8 mouse cellular contexts compared by ENCODE assay signal in genomic region chr6:89344613-89345485, GRCm38 (mm10). TPM values are rescaled to one million over a fixed set of nuclear protein-coding genes. Genes with fewer than 3 reads are reported as not detected.
DNase-seq lines count a peak whose midpoint lies in the region; ATAC-seq lines count a peak whose summit lies in the region.

No protein-coding gene starts in this region.

- DNase-seq in layer of hippocampus, adult 11-12 months (ENCODE audit: low spot score), result peak; percentile 39
- no peak for DNase-seq in layer of hippocampus, postnatal 14 days (ENCODE audit: low spot score in 2 of 2)
- DNase-seq in embryo, embryonic 11 days, result peak; percentile 89
- DNase-seq in heart, adult 18-20 months, result peak; percentile 91 to 93

- H3K27me3 ChIP-seq in intestine, embryonic 15.5 days (replicated peaks), result no peaks in the 10 kb centered on the region
- no peaks in the 10 kb centered on the region for H3K27me3 ChIP-seq in liver, embryonic 16.5 days (ENCODE audit: control insufficient read depth, insufficient read depth, low read depth, low read length)
- no peaks in the 10 kb centered on the region for H3K27me3 ChIP-seq in neural tube, embryonic 15.5 days (replicated peaks)

- H3K4me3 ChIP-seq in intestine, embryonic 15.5 days (replicated peaks), result no peak overlapping the region
- H3K4me3 ChIP-seq in liver, embryonic 16.5 days (ENCODE audit: low read depth, low read length), result no peak overlapping the region
- no peak overlapping the region for H3K4me3 ChIP-seq in neural tube, embryonic 15.5 days (replicated peaks)

- peaks cover 18% of the 10 kb centered on the region for H3K4me1 ChIP-seq in intestine, embryonic 15.5 days (replicated peaks)
- no peaks in the 10 kb centered on the region; the same call in 1 of the 2 replicates for H3K4me1 ChIP-seq in liver, embryonic 16.5 days (ENCODE audit: control insufficient read depth, low read depth, low read length)
- H3K4me1 ChIP-seq in neural tube, embryonic 15.5 days, result peaks cover 39% of the 10 kb centered on the region

- H3K9ac ChIP-seq in intestine, embryonic 15.5 days, result peak overlapping the region; percentile 18; the same call in 1 of the 2 replicates
- no peak overlapping the region for H3K9ac ChIP-seq in liver, embryonic 16.5 days (ENCODE audit: low read depth, low read length)
- H3K9ac ChIP-seq in neural tube, embryonic 15.5 days (replicated peaks), result no peak overlapping the region

- H3K9me3 ChIP-seq in intestine, embryonic 15.5 days, result no peaks in the 10 kb centered on the region
- no peaks in the 10 kb centered on the region for H3K9me3 ChIP-seq in liver, embryonic 16.5 days (replicated peaks; ENCODE audit: control insufficient read depth, low read length)
- H3K9me3 ChIP-seq in neural tube, embryonic 15.5 days (replicated peaks), result no peaks in the 10 kb centered on the region

- H3K36me3 ChIP-seq in intestine, embryonic 15.5 days, result peaks cover 33% of the 10 kb centered on the region
- H3K36me3 ChIP-seq in liver, embryonic 16.5 days (ENCODE audit: control insufficient read depth, insufficient read depth), result no peaks in the 10 kb centered on the region
- H3K36me3 ChIP-seq in neural tube, embryonic 15.5 days, result peaks cover 61% of the 10 kb centered on the region

- 31% methylated on average over 10 of the region's 10 CpGs for WGBS in intestine, embryonic 15.5 days
- WGBS in liver, embryonic 16.5 days (ENCODE audit: insufficient replicate concordance), result 47% methylated on average over 10 of the region's 10 CpGs
- 32% methylated on average over 10 of the region's 10 CpGs for WGBS in neural tube, embryonic 15.5 days

- peak overlapping the region; percentile 77 for H3K27ac ChIP-seq in intestine, embryonic 15.5 days
- H3K27ac ChIP-seq in liver, embryonic 16.5 days (ENCODE audit: low read length), result no peak overlapping the region
- peak overlapping the region; percentile 45; the same call in 1 of the 2 replicates for H3K27ac ChIP-seq in neural tube, embryonic 15.5 days (replicated peaks)

- peak overlapping the region; percentile 36 for H3K4me2 ChIP-seq in intestine, embryonic 15.5 days (replicated peaks)
- no peak overlapping the region for H3K4me2 ChIP-seq in liver, embryonic 16.5 days (ENCODE audit: low read depth, low read length)
- H3K4me2 ChIP-seq in neural tube, embryonic 15.5 days, result no peak overlapping the region

- ATAC-seq in intestine, embryonic 15.5 days, result peak; percentile 90
- peak; percentile 73 for ATAC-seq in liver, embryonic 16.5 days (ENCODE audit: low read depth)
- ATAC-seq in neural tube, embryonic 15.5 days (ENCODE audit: low FRiP score), result peak; percentile 45; the same call in 1 of the 2 replicates
- no peak for ATAC-seq in megakaryocyte, adult 5-6 weeks (ENCODE audit: poor library complexity, severe bottlenecking)

RNA-seq across cellular contexts. Expression of gene Plxna1, which starts 17.6 kb away (rescaled TPM):
- 100 to 1,000 TPM; 162 to 166 TPM for total RNA-seq in layer of hippocampus, postnatal 14 days (2021)
- 10 to 100 TPM; 21.3 to 22.7 TPM for total RNA-seq in heart, adult 18-20 months (2021)
- 14.7 and 17.5 TPM in 2 replicates for polyA plus RNA-seq in intestine, embryonic 15.5 days (2015; fragmentation: Nextera tagmentation; extraction: Ambion mirVana)
- polyA plus RNA-seq in liver, embryonic 16.5 days (2015; fragmentation: Nextera tagmentation; extraction: Ambion mirVana), result 0.82 and 1.0 TPM in 2 replicates
- polyA plus RNA-seq in neural tube, embryonic 15.5 days (2015; fragmentation: Nextera tagmentation; extraction: Ambion mirVana), result 34.8 and 36.4 TPM in 2 replicates
- 0.91 and 2.7 TPM in 2 replicates for total RNA-seq in megakaryocyte, adult 5-6 weeks (2015)
- 1.4 and 5.7 TPM in 2 replicates for total RNA-seq in megakaryocyte, adult 5-6 weeks (2017)

Comparison
In these comparisons a context has a peak if more than half of its experiments do, and no peak if none do; other contexts are left out.
1. DNase-seq: peak in layer of hippocampus, adult 11-12 months (single experiment), embryo, embryonic 11 days (single experiment) and heart, adult 18-20 months (2 of 2); none in layer of hippocampus, postnatal 14 days (0 of 2).
2. RNA of gene Plxna1, which starts 17.6 kb away (total RNA-seq): 162 to 166 TPM in layer of hippocampus, postnatal 14 days; 21.3 to 22.7 TPM in heart, adult 18-20 months and 0.91 to 5.7 TPM in megakaryocyte, adult 5-6 weeks; every median in the first group is over 4 times any median in the second.